Mouse (Mus musculus) layer of hippocampus, adult 9-10 months (tissue): ENCODE measurements around the gene Manba.

Experiments used
- DNase-seq: peaks from one replicate; pipeline ENCODE4 v3.0.0; 2022; ENCODE audit warnings: low spot score

The Manba gene

GRCm38 (mm10) chr3:135531762-135532161, 46.4 kb downstream of the Manba start:
- no peak for DNase-seq

DNA sequence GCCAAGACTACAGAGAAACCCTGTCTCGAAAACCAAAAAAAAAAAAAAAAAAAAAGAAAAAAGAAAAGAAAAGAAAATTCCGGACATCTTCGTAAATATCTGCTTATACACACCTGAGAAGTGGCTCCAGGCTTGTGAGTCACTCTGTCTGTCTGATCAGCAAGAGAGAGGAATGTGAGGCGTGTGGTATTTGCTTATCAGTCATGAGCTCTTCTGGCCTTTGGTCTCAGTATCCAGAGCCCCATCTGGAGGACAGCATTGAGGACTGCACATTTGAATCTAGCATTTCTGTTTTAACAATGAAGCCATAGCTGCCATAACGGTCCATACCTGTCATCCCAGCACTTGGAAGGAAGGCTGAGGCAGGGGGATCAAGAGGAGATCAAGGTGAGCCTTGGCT, 48.7 kb downstream of the Manba start:
- no peak for DNase-seq

DNA sequence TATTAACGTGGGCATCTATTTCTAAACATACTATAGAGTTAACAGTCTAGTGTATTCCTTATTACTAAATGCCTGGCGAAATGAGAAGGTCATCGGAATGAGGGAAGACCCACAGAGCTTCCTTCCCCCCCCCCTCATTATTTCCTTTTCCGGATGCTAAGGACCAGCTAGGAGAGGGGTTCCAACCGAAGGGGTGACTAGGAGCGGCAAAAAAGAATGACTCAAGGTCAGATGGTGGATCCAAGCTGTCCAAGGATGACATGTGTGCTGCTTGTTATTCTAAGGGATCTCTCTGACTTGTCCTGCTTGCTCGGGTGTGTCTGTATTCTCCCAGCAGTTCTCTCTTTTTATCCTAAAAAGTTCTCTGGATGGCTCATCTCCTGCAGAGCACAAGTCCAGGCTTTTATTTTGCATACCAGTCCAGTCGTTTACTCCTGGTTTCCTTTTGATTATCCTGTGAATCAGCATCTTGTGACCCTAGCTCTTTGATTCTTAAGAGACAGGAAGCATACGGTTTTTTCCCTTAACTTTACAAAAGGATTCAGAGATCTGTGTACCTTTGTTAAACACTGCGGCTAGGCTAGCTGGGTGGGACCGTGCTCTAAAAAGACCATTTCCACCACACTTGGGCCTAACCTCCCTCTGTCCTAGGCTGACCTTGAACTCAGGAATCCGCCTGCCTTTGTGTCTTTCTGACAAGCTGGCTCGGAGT, 61.0 kb downstream of the Manba start:
- DNase-seq, result no peak

GRCm38 (mm10) chr3:135547298-135547697, 61.9 kb downstream of the Manba start:
- DNase-seq, result no peak

GRCm38 (mm10) chr3:135552874-135553273, 67.5 kb downstream of the Manba start:
- no peak for DNase-seq

DNA sequence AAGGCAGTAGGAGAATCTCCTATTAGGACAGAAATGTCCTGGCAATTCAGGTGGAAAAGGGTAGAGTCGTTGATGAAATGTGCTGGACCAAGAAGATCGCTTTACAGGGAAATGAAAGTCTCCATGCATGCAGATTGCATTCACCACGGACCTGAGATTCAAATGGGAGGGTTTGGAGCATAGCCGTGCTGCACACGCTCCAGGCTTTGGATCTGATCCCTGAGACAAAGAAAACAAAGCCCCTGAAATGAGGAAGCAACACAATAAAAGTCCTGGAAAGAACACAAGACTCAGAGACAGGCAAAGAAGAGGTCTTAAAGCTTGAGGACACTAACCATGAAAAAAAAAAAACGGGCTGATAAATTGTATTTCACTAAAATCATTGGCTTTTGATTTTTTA, 69.8 kb downstream of the Manba start:
- DNase-seq, result no peak

DNA sequence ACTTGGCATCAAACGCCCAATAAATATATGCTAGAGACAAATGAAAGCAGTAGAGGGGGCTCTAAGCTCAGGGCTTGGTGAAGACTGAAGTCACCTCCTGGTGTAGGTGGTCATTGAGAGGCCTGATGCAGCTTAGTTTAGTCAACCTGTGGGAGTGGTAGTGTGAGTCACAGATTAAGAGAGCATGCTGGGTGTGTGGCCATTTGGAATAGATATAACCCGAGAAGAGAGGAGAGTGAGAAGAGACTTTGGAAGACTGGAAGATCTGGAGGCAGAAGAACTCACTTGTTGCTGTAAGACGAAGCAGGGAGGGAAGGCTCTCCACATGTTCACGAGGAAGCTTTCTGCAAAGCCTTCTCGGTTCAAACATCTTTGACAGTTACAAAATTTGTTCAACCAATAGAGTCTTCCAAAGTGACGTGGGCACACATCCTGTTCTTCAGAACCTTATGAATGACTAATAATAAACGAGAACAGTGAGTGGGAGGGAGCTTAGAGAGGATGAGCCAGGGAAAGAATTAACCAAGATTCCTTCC, 70.7 kb downstream of the Manba start:
- DNase-seq, result no peak

DNA sequence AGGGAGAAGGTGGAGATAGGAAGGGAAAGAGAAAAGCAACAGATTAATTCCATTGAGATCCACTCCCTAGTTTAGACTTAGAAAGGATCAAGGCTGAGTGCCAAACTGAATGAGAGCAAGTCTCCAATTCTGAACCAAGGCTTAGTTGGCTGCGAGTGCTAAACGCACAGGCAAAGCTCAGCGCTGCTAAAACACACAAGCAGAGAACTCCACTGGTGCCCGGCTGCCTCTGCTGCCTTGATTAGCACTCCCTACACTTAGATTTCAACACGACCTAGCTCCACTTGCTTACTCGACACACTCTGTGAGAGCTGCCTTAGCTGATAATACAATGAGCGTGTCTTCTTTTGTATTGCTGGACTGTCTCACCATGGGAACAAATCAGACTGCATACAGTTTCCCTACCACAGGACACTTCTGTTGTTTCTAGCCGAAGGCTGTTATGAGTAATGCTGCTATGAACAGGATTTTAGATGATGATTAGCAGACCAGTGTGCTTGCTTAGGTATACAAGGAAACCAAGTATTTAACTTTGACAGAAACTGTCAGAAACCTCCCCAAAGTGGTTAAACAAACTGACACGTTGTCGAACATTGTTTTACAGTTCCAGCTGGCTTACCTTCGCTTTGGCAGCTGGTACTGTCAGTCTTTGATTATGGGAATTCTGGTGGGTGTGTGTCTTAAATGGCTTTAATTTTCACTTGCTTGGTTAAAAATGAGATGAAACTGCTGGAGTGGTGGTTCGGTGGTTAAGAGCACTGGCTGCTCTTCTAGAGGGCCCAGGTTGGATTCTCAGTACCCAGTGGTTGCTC, 71.6 kb downstream of the Manba start:
- DNase-seq, result no peak

- no peak for DNase-seq
Observed at GRCm38 (mm10) chr3:135562036-135562435, 76.6 kb downstream of the Manba start.

DNA sequence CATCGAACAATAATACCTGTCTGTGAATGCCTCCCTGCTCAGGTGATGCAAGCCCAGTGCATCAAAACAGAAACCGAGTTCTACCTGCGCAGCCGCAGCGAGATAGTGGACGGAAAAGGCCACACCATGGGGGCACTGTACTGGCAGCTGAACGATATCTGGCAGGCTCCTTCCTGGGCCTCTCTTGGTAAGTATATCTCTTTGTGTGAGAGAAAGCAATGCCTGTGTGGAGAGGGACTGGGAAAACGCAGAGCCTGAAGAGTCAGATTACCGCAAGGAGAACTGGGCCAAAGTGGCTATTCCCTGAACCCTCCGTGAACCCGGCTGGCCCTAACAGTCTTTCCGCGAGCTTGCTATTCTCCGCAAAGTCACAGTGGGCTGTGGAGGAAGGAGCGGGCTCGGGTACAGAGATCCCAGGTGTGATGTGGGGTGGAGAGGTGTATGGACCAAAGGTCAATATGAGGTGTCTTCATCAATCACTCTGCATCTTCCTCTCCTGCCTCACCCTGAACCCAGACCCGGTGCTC, 77.8 kb downstream of the Manba start:
- no peak for DNase-seq

DNA sequence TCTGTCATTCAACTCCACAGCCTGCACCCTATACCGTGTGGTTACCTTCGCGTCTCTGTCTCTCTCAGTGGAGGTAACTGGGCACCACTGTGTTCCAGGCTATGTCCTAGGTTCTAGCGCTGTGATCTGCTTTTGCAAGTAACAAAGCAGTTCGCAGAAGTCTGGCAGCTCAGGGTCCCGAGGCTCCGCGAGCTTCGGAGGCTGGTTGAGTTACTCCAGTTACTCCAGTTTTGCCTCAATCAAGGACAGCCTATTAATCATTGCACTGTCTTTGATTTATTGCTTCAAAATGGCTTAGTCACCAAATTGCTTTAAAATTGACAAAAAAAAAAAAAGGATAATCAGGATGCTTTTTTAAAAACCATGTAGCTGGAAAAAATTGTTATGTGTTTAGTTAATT, 79.3 kb downstream of the Manba start:
- DNase-seq, result no peak

DNA sequence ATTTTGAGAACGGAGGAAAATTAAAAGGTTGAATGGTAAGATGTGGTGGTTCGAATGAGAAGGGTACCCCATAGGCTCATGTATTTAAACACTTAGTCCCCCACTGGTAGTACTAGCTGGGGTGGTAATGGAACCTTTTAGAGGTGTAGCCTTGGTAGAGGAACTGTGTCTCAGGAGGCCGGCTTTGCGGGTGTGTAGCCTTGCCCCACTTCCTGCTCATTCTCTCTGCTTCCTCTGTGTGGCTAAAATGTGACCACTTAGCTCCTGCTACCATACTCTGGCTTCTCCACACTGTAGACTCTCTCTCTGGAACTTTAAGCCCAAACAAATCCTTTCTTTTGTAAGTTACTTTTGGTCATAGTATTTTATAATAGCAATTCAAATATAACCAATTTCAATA, 79.9 kb downstream of the Manba start:
- DNase-seq, result no peak

DNA sequence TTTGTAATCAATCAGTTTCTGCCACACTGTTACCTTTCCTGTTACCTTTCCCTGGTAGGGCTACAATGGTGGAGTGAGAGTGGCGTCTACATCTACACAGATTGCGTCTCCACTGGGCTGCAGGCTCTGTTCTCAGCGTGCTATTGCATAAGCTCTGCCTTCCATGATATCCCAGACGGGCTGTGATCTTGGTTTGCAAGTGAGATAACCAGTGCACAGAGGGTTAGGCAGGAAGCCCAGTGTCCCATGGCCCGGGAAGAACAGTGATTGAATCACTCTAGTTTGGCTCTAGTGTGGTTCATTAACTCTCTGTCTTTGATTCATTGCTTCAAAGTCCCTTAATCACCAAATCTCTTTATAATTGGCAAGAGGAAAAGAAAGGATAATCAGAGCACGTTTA, 82.5 kb downstream of the Manba start:
- no peak for DNase-seq

DNA sequence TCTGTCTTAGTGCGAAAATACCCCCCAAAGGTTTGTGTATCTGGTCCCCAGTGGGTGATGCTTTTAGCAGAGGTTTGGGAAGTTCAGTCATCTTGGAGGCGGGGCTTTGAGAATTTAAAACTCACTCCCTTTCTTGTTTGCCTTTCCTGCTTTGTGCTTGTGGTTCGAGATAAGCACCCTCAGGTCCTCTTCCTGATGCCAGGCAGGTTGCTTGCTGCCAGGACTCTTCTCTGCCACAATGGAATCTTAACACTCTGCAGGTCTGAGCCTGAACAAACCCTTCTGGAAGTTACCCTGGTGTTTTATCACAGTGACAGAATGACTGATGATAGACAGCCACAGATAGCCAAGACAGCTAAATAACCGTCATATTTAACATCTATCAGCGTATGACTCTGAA, 83.2 kb downstream of the Manba start:
- no peak for DNase-seq

GRCm38 (mm10) chr3:135571540-135571939, 86.1 kb downstream of the Manba start:
- DNase-seq, result no peak

GRCm38 (mm10) chr3:135573051-135573450, 87.6 kb downstream of the Manba start:
- DNase-seq, result no peak

DNA sequence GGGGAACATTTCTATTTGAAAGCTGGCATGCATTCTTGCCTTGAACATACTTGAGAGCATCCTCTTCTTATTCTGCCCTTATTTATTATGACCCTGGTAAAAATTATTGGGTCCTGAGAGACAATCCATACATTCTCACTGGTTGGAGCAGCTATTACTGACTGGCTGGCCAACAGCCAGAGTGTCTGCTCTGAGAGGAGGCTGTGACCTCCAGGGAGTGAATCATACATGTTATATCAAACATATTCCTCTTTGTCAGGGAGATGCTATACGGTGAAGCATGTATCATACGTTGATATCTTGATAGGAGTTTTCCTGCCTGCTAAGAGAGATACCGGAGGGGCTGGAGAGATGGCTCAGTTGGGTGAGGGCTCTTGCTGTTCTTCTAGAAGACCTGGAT, 89.7 kb downstream of the Manba start:
- no peak for DNase-seq

DNA sequence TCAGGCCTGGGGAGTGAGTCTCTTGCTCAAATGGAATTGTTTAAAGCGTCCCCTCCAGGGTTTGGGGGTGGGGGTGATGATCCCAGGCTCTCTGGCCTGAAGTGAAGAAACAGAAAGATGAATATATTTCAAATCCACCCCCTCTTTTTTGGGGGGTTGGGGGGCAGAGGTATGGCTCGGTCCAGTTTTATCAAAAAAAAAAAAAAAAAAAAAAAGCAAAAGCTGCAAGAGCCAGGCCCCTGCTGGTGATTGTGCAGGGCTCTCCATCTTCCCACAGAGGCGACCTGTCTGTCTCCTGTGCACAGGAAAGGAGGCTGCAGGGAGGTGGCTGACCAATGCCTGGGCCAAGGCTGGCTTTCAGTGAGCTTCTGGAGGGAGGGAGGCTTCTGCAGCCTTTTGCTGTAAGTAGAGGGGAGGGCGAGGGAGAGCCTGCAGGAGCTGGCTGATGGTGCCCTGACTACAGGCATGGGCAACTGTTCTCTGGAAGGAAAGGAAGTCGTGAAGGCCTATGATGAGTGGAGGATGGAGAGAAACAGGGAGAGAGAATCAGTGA, 93.3 kb downstream of the Manba start:
- no peak for DNase-seq

GRCm38 (mm10) chr3:135579179-135579578, 93.8 kb downstream of the Manba start:
- no peak for DNase-seq

- DNase-seq, result no peak
Observed at GRCm38 (mm10) chr3:135580439-135581275, 95.2 kb downstream of the Manba start.

DNA sequence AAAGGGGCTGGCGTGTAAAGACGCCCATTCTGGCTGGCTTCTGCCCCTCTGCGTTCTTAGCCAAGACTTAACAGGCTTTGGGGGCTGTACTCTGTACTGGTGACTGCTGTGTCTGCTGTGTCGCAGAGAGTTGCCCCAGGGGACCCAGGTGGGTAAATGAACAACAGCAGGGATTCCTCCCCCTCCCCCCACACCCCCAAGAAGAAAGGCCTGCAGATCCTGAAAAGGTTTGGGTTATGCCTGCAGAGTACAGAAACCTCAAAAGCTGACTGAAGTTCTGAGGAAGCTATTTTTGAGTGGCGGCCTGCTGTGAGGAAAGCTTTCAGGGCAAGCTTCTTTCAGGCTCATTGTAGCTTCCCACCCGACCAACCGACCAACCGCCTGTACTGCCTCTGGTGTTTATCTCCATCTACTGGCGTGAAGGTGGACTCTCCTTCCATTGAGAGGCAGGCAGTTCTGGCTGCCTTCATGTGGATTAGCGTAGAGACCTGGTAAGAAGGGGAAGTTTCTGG, 96.3 kb downstream of the Manba start:
- no peak for DNase-seq

GRCm38 (mm10) chr3:135582246-135582645, 96.8 kb downstream of the Manba start:
- no peak for DNase-seq
